ENCODE assay signal across 14 mouse cellular contexts in genomic region chrX:9461399-9461798, GRCm38 (mm10).
"Had no signal": no experiment of that assay in that cellular context is flagged by ENCODE, and none has a peak within 500 bp of the region (broad histone marks: within the 10 kb centered on the region; RNA-seq: fewer than 3 reads in every experiment).

No protein-coding gene starts in this region.

- DNase-seq: liver, postnatal 0 days; lung, adult 2 months; lung, postnatal 4 days; right cerebral cortex, postnatal 14 days; spleen, adult 18-20 months; thymus, adult 18-20 months; thymus, postnatal 14 days; thymus, postnatal 36 days had no signal

- H3K9me3 ChIP-seq: lung, embryonic 15.5 days; megakaryocyte, embryonic 14.5 days; midbrain, embryonic 13.5 days; midbrain, embryonic 15.5 days; neural tube, embryonic 12.5 days had no signal

- H3K4me2 ChIP-seq: lung, embryonic 15.5 days; midbrain, embryonic 11.5 days; midbrain, embryonic 13.5 days; midbrain, embryonic 15.5 days; neural tube, embryonic 12.5 days had no signal

- H3K27ac ChIP-seq: lung, embryonic 15.5 days; midbrain, embryonic 13.5 days; midbrain, embryonic 15.5 days; neural tube, embryonic 12.5 days had no signal

- H3K36me3 ChIP-seq: lung, embryonic 15.5 days; midbrain, embryonic 13.5 days; midbrain, embryonic 15.5 days; neural tube, embryonic 12.5 days had no signal

- H3K4me3 ChIP-seq: lung, embryonic 15.5 days; megakaryocyte, embryonic 14.5 days; midbrain, embryonic 13.5 days; midbrain, embryonic 15.5 days; neural tube, embryonic 12.5 days had no signal

- H3K9ac ChIP-seq: liver, postnatal 0 days; lung, embryonic 15.5 days; midbrain, embryonic 13.5 days; midbrain, embryonic 15.5 days; neural tube, embryonic 12.5 days had no signal

- H3K27me3 ChIP-seq: lung, embryonic 15.5 days; midbrain, embryonic 13.5 days; midbrain, embryonic 15.5 days; neural tube, embryonic 12.5 days had no signal

- H3K4me1 ChIP-seq: lung, embryonic 15.5 days; megakaryocyte, embryonic 14.5 days; midbrain, embryonic 13.5 days; midbrain, embryonic 15.5 days; neural tube, embryonic 12.5 days had no signal
